Mouse (Mus musculus): ENCODE measurements around the gene AI661453. TPM values are rescaled to one million over a fixed set of nuclear protein-coding genes. Genes with fewer than 3 reads are reported as not detected.

AI661453 gene
- total and polyA plus RNA-seq, 3 experiments: not detected

DNA sequence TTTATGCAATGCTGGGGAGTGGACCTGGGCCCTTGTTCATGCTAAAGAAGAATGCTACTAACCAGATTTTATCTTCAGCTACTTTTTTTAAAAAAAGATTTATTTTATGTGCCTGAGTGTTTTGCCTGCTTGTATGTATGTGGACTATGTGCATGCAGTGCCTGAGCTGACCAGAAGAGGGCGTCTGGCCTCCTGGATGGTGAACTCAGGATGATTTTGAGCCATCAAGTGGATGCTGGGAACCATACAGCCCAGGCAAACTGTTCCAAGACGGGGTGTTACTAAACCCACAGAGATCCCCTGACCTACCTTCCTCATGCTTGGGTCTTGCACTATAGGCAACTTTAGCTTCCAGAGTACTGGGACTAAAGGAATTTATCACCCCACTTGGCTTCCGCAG is 39.3 kb downstream of the AI661453 start:
- no peak overlapping the region for H3K4me3 ChIP-seq (replicated peaks in 1 of 3; ENCODE audit: low read depth in 2 of 3, low read length in 2 of 3, poor library complexity in 1 of 3)
- DNase-seq (ENCODE audit: extremely low read depth): peak; percentile 27
- in situ Hi-C loops (cut with MboI; ENCODE audit: low pct_ligation_motif_present, low pct_unique_long_range_greater_than_20kb, low sequenced_read_pairs) (no loop called here), dilution Hi-C loops (cut with MboI; ENCODE audit: extremely low pct_ligation_motif_present, extremely low pct_unique_long_range_greater_than_20kb, low sequenced_read_pairs) (no loop called here)
- no peaks in the 10 kb centered on the region for H3K36me3 ChIP-seq (replicated peaks in 1 of 2; ENCODE audit: control insufficient read depth in 1 of 2, insufficient read depth in 1 of 2, low read length in 1 of 2)
- no peaks in the 10 kb centered on the region for H3K9me3 ChIP-seq (replicated peaks; ENCODE audit: low read length)
- no peaks in the 10 kb centered on the region for H3K79me2 ChIP-seq (replicated peaks; ENCODE audit: control insufficient read depth, extremely low read depth, insufficient read depth, poor library complexity, severe bottlenecking)
- TF ChIP-seq ELF1 (IDR thresholded peaks at IDR 0.05; ENCODE audit: low read depth, low read length) (no peak), SMC3 (IDR thresholded peaks at IDR 0.05; ENCODE audit: low read depth, low read length) (peak; percentile 10; the same call in 1 of the 2 replicates), CTCF (conservative IDR thresholded peaks at IDR 0.05 in 1 of 2, IDR thresholded peaks at IDR 0.05 in 1 of 2; ENCODE audit: low read depth in 2 of 2, low read length in 2 of 2) (peak; percentile 50)
- peaks cover 11% of the 10 kb centered on the region for H3K27me3 ChIP-seq (replicated peaks)
- no peak overlapping the region for H3K4me2 ChIP-seq (ENCODE audit: insufficient read depth, low read depth, poor library complexity, severe bottlenecking)
- H3K9ac ChIP-seq (ENCODE audit: insufficient read depth, low read depth): no peak overlapping the region
- peaks cover 0 to 3% of the 10 kb centered on the region in 2 experiments; a peak in 1 of 4 replicates for H3K4me1 ChIP-seq (ENCODE audit: control insufficient read depth in 1 of 2, insufficient read depth in 2 of 2)
- no peak overlapping the region for H3K27ac ChIP-seq (ENCODE audit: insufficient read depth, low read depth)

GRCm38 (mm10) chr17:47479887-47480286 is 43.5 kb downstream of the AI661453 start:
- dilution Hi-C loops (cut with MboI; ENCODE audit: extremely low pct_ligation_motif_present, extremely low pct_unique_long_range_greater_than_20kb, low sequenced_read_pairs): no loop called here
- peaks cover 5 to 11% of the 10 kb centered on the region in 2 experiments for H3K4me1 ChIP-seq (ENCODE audit: control insufficient read depth in 1 of 2, insufficient read depth in 2 of 2)
- H3K4me3 ChIP-seq (replicated peaks in 1 of 3; ENCODE audit: low read depth in 2 of 3, low read length in 2 of 3, poor library complexity in 1 of 3): no peak overlapping the region
- in situ Hi-C loops (cut with MboI; ENCODE audit: low pct_ligation_motif_present, low pct_unique_long_range_greater_than_20kb, low sequenced_read_pairs): no loop called here
- no peak overlapping the region for H3K9ac ChIP-seq (ENCODE audit: insufficient read depth, low read depth)
- H3K36me3 ChIP-seq (replicated peaks in 1 of 2; ENCODE audit: control insufficient read depth in 1 of 2, insufficient read depth in 1 of 2, low read length in 1 of 2): no peaks in the 10 kb centered on the region
- DNase-seq (ENCODE audit: extremely low read depth): no peak
- H3K9me3 ChIP-seq (replicated peaks; ENCODE audit: low read length): no peaks in the 10 kb centered on the region
- peaks cover 2% of the 10 kb centered on the region for H3K27me3 ChIP-seq (replicated peaks)
- TF ChIP-seq NELFE (IDR thresholded peaks at IDR 0.05; ENCODE audit: low read depth, low read length) (no peak), MAZ (IDR thresholded peaks at IDR 0.05; ENCODE audit: low read depth, low read length) (no peak), KAT2A (IDR thresholded peaks at IDR 0.05; ENCODE audit: insufficient replicate concordance, low read length) (no peak), RCOR1 (conservative IDR thresholded peaks at IDR 0.05; ENCODE audit: low read depth, low read length) (no peak), RAD21 (IDR thresholded peaks at IDR 0.05; ENCODE audit: low read depth, low read length) (no peak), MYC (IDR thresholded peaks at IDR 0.05; ENCODE audit: low read depth, low read length) (no peak), MEF2A (IDR thresholded peaks at IDR 0.05; ENCODE audit: borderline replicate concordance, low read depth, low read length) (no peak), SIN3A (IDR thresholded peaks at IDR 0.05; ENCODE audit: low read length) (no peak), BHLHE40 (IDR thresholded peaks at IDR 0.05; ENCODE audit: low read depth, low read length) (no peak), POLR2A (IDR thresholded peaks at IDR 0.05; ENCODE audit: low read depth, low read length) (no peak), JUND (conservative IDR thresholded peaks at IDR 0.05; ENCODE audit: low read depth, low read length) (no peak), POLR2AphosphoS2 (IDR thresholded peaks at IDR 0.05; ENCODE audit: low read depth, low read length) (no peak), ZC3H11A (IDR thresholded peaks at IDR 0.05; ENCODE audit: low read depth, low read length) (no peak), MAFK (IDR thresholded peaks at IDR 0.05; ENCODE audit: insufficient replicate concordance, low read length) (no peak), IRF4 (IDR thresholded peaks at IDR 0.05; ENCODE audit: low read depth, low read length) (no peak)
- no peak overlapping the region for H3K4me2 ChIP-seq (ENCODE audit: insufficient read depth, low read depth, poor library complexity, severe bottlenecking)
- H3K27ac ChIP-seq (ENCODE audit: insufficient read depth, low read depth): no peak overlapping the region
- H3K79me2 ChIP-seq (replicated peaks; ENCODE audit: control insufficient read depth, extremely low read depth, insufficient read depth, poor library complexity, severe bottlenecking): no peaks in the 10 kb centered on the region

Data from CH12.LX (cell line).